Mouse (Mus musculus): ENCODE measurements around the gene 4921501E09Rik. TPM values are rescaled to one million over a fixed set of nuclear protein-coding genes. Genes with fewer than 3 reads are reported as not detected.

Gene 4921501E09Rik
- total RNA-seq (2023), result not detected

GRCm38 (mm10) chr17:33067958-33068357 lies at the start of gene 4921501E09Rik:
4921501E09Rik (minus strand) TSS chr17:33068058.

GRCm38 (mm10) chr17:33089220-33089949 lies 21.5 kb upstream of the 4921501E09Rik start, which contains the start of gene Zfp563:
Zfp563 (plus strand) TSS chr17:33089310.

GRCm38 (mm10) chr17:33032900-33033891 lies 34.7 kb downstream of the 4921501E09Rik start, which contains the start of gene Zfp763:
Zfp763 (minus strand) TSS chr17:33033402.

Other genes starting within 250 kb of the 4921501E09Rik start
- gene Zfp799, start 237.8 kb downstream of the 4921501E09Rik start, total RNA-seq (2023), result 13.7 TPM
- gene Zfp870, start 176.4 kb downstream of the 4921501E09Rik start, total RNA-seq (2023), result 0.49 TPM
- gene Cyp4f14, start 150.7 kb downstream of the 4921501E09Rik start, total RNA-seq (2023), result not detected
- 85.9 TPM for gene Cyp4f13, start 120.7 kb downstream of the 4921501E09Rik start, total RNA-seq (2023)
- gene Zfp472, start 102.2 kb downstream of the 4921501E09Rik start, total RNA-seq (2023), result 20.3 TPM
- 12.7 TPM for gene Zfp952, start 74.9 kb downstream of the 4921501E09Rik start, total RNA-seq (2023)
- gene Zfp763, start 34.7 kb downstream of the 4921501E09Rik start, total RNA-seq (2023), result 8.9 TPM
- gene Zfp563, start 21.3 kb upstream of the 4921501E09Rik start, total RNA-seq (2023), result 3.1 TPM
- gene Morc2b, start 71.6 kb upstream of the 4921501E09Rik start, total RNA-seq (2023), result not detected
- gene Olfr55, start 100.4 kb upstream of the 4921501E09Rik start, total RNA-seq (2023), result not detected
- gene Olfr239, start 123.2 kb upstream of the 4921501E09Rik start, total RNA-seq (2023), result not detected
- gene Olfr1564, start 153.6 kb upstream of the 4921501E09Rik start, total RNA-seq (2023), result not detected
- 7.8 TPM for gene Zfp955a, start 187.1 kb upstream of the 4921501E09Rik start, total RNA-seq (2023)
- gene Olfr63, start 196.6 kb upstream of the 4921501E09Rik start, total RNA-seq (2023), result 0.09 TPM
- 7.9 TPM for gene Zfp955b, start 221.5 kb upstream of the 4921501E09Rik start, total RNA-seq (2023)

Data from CD8-positive naive resting alpha-beta T cell, adult 57 days (primary cell).